Mouse (Mus musculus) embryonic fibroblast, embryonic 13.5 days (primary cell): ENCODE data around the gene Kmt2d. TPM values are rescaled to one million over a fixed set of nuclear protein-coding genes. Genes with fewer than 3 reads are reported as not detected.

Experiments
- H3K27ac ChIP-seq: 2 replicates; pipeline ENCODE4 v1.5.1; 2012; ENCODE audit warnings: low read length, control low read depth, inconsistent platforms; ENCODE audit not compliant: insufficient read depth
- H3K4me1 ChIP-seq: 2 replicates; pipeline ENCODE4 v1.6.1; 2011; ENCODE audit warnings: low read length; ENCODE audit not compliant: control insufficient read depth, insufficient read depth
- H3K4me3 ChIP-seq: 2 replicates; pipeline ENCODE4 v1.5.1; 2011; ENCODE audit warnings: mild to moderate bottlenecking, control low read depth, low read length; ENCODE audit not compliant: insufficient read depth
- CTCF ChIP-seq: IDR thresholded peaks from 2 replicates; pipeline ENCODE4 v1.5.1; 2011; ENCODE audit warnings: mild to moderate bottlenecking, control low read depth, low read length, moderate library complexity, borderline replicate concordance; ENCODE audit not compliant: insufficient read depth
- POLR2A ChIP-seq: IDR thresholded peaks from 2 replicates; pipeline ENCODE4 v1.6.1; 2011; ENCODE audit warnings: low read depth, mild to moderate bottlenecking, control low read depth, low read length, moderate library complexity
- polyA plus RNA-seq: library from polyadenylated mRNA; stranded (reverse); fragments of >200 nt; gene quantifications from 2 replicates; pipeline ENCODE4 v1.2.4, GENCODE M21; 2011; ENCODE audit warnings: low read depth; ENCODE audit not compliant: missing spikeins, insufficient read length

Kmt2d gene
- polyA plus RNA-seq, 1 experiment, result 28.0 TPM

DNA sequence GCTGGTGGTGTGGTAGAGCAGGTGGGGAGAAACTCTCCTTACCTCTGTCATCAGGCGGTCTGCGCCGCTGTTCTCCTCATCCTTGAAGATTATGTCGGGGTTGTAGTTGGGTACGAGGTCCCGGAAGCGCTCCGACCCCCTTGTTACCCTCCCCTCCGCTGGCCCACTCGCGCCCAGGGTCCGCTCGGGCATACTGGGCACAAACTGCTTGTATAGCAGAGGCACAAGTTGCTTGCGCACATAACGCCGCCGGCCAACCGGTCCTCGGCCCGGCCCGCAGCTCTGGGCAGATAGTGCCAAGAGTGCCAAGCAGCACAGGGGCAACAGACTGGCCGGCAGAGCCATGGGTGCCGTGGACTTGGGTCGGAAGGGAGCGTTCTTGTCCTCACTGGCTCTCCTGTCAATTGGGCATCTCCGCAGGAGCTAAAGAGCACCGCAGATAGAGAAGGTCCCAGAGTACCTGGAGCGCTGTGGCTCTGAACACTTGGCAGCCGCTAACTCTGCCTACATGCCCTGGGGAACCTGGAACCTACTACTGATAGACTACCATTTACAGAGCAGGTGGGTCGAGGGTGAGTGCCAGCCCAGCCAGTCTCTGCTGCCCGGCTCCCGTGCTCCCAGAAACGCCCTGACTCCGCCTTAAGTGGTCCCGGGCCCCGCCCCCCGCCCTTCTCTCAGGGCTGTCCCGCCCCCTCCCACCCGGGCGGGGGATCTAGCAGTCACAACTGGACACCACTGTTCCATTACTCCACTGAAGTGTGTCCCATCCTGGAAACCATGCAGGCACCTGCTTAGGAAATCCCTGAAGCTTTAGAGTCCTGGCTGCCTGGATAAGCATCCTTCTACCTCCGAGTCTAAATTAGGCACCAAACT, 27.2 kb upstream of the Kmt2d start, which contains the start of gene Dhh:
Gene Dhh, minus strand, starts transcription at position 613 of the 873 bp plus-strand sequence.
- Histone ChIP-seq H3K27ac (no peak within 1 kb of the TSS), H3K4me1 (peaks cover 4% of the 10 kb centered on the region; the same call in 1 of the 2 replicates), H3K4me3 (0 out of 2 replicates have a peak within 1 kb of the TSS, but pooled peaks have one; percentile 5)
- no peak for TF ChIP-seq POLR2A
- TF ChIP-seq CTCF, result no peak

GRCm38 (mm10) chr15:98897495-98897894, 26.5 kb upstream of the Kmt2d start:
- no peak for TF ChIP-seq POLR2A
- Histone ChIP-seq H3K27ac (no peak overlapping the region), H3K4me1 (peaks cover 4% of the 10 kb centered on the region; the same call in 1 of the 2 replicates), H3K4me3 (no peak overlapping the region)

GRCm38 (mm10) chr15:98895635-98896589, 24.9 kb upstream of the Kmt2d start:
- TF ChIP-seq POLR2A (no peak), CTCF (no peak)
- Histone ChIP-seq H3K4me3 (no peak overlapping the region), H3K27ac (no peak overlapping the region), H3K4me1 (peaks cover 4% of the 10 kb centered on the region; the same call in 1 of the 2 replicates)

GRCm38 (mm10) chr15:98894746-98895634, 24.0 kb upstream of the Kmt2d start:
- Histone ChIP-seq H3K4me3 (no peak overlapping the region), H3K27ac (no peak overlapping the region), H3K4me1 (peaks cover 4% of the 10 kb centered on the region; the same call in 1 of the 2 replicates)
- no peak for TF ChIP-seq CTCF
- TF ChIP-seq POLR2A, result no peak

GRCm38 (mm10) chr15:98893940-98894745, 23.1 kb upstream of the Kmt2d start, which contains the start of gene Rhebl1:
Gene Rhebl1 (minus strand): TSS chr15:98894540.
- TF ChIP-seq CTCF (no peak), POLR2A (0 out of 2 replicates have a peak, but pooled peaks have one; percentile 34)
- H3K4me3 ChIP-seq, result peak within 1 kb of the TSS; percentile 31
- H3K4me1 ChIP-seq, result peaks cover 4% of the 10 kb centered on the region; the same call in 1 of the 2 replicates

DNA sequence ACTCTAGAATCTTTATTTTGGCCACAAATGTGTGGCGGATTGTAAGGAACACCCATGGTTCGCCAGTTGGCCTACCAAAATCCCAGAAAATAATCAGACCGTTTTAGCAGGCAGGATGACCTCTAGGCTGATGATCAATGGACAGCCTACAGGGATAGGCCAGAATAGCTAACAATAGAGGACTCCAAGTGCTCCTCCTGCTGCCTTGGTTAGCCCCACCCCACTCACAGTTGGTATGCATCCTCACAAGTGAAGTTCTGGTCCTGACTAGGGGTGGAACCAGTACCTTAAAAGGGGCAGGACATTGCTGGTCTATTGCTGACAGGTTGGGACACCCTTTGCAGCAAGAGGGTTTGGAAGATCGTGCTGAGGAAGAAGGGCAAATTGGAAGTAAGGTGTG, 22.0 kb upstream of the Kmt2d start:
- Histone ChIP-seq H3K27ac (no peak overlapping the region), H3K4me1 (peaks cover 4% of the 10 kb centered on the region; the same call in 1 of the 2 replicates), H3K4me3 (no peak overlapping the region)
- no peak for TF ChIP-seq CTCF
- no peak for TF ChIP-seq POLR2A

More at GRCm38 (mm10) chr15:98893940-98894745, 23.1 kb upstream of the Kmt2d start, which contains the start of gene Rhebl1:
- no peak within 1 kb of the TSS for H3K27ac ChIP-seq

- H3K4me3 ChIP-seq, result no peak overlapping the region
- no peaks in the 10 kb centered on the region; the same call in 1 of the 2 replicates for H3K4me1 ChIP-seq
- H3K27ac ChIP-seq, result no peak overlapping the region
- TF ChIP-seq CTCF (peak; percentile 45; the same call in 1 of the 2 replicates), POLR2A (no peak)
These were observed 21.1 kb upstream of the Kmt2d start for GRCm38 (mm10) chr15:98891907-98892606.
